Mouse (Mus musculus): ENCODE results near the gene Coro2b.

DNA sequence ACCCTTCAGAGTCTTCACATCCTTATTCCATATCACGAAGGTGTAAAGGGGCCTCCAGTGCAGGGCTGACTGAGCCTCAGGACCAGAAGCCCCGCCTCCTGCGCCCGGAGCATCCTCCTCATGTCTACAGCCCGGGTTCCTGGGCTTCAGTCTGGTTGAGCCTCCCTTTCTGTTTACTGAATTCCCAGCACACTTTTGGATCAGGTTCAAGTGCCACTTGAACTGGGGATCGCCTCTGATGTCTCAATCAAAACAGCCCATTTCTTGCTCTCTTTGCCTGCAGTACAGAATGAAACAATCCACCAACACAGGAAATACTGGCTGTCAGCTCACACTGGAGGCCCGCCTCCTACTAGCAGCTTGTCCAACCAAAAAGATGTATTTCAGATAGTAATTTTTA, 32.7 kb downstream of the Coro2b start:
- no peak for TF ChIP-seq CTCF (IDR thresholded peaks at IDR 0.05; ENCODE audit: insufficient read depth, low read depth, low read length)
- no peak for TF ChIP-seq POLR2A (IDR thresholded peaks at IDR 0.05; ENCODE audit: insufficient read depth, low read depth, low read length)

All from olfactory bulb, adult 2 months (tissue).